Mouse (Mus musculus) CH12.LX (cell line): ENCODE data around the gene Wwp2. TPM values are rescaled to one million over a fixed set of nuclear protein-coding genes. Genes with fewer than 3 reads are reported as not detected.

Experiments used
- DNase-seq: peaks from one replicate; pipeline ENCODE4 v3.0.0-alpha.2; 2013; ENCODE audit errors: extremely low read depth
- H3K27ac ChIP-seq: 2 replicates; pipeline ENCODE4 v1.5.1; 2012; ENCODE audit warnings: low read depth, mild to moderate bottlenecking, control low read depth, moderate library complexity; ENCODE audit not compliant: insufficient read depth
- H3K27me3 ChIP-seq: replicated peaks from 2 replicates; pipeline ENCODE3; 2012; ENCODE audit warnings: inconsistent platforms
- H3K36me3 ChIP-seq, 2 experiments: replicated peaks in 1 of 2; 2 replicates each; pipeline versions ENCODE3 to v1.6.1; 2012; ENCODE audit warnings: inconsistent platforms in 1 of 2, low read length in 1 of 2, mild to moderate bottlenecking in 1 of 2, mixed read lengths in 1 of 2, moderate library complexity in 1 of 2; ENCODE audit not compliant: control insufficient read depth in 1 of 2, insufficient read depth in 1 of 2
- H3K4me1 ChIP-seq, 2 experiments: 2 replicates each; pipeline ENCODE4 v1.6.1; 2012; ENCODE audit warnings: inconsistent platforms in 1 of 2, moderate library complexity in 1 of 2; ENCODE audit not compliant: insufficient read depth in 2 of 2, control insufficient read depth in 1 of 2
- H3K4me2 ChIP-seq: 2 replicates; pipeline ENCODE4 v1.6.1; 2012; ENCODE audit warnings: low read depth, mild to moderate bottlenecking, control low read depth; ENCODE audit not compliant: poor library complexity, insufficient read depth, severe bottlenecking
- H3K4me3 ChIP-seq, 3 experiments: fragments of 150-350 bp in 1 of 3; sonication (generic) in 1 of 3; replicated peaks in 1 of 3; 2 replicates each; pipeline versions ENCODE3 to v1.5.1; 2011 to 2012; ENCODE audit warnings: low read depth in 2 of 3, low read length in 2 of 3, mild to moderate bottlenecking in 2 of 3, moderate library complexity in 2 of 3, control low read depth in 1 of 3, improper control_type of control experiment in 1 of 3, inconsistent platforms in 1 of 3, mixed read lengths in 1 of 3; ENCODE audit not compliant: poor library complexity in 1 of 3
- H3K79me2 ChIP-seq: replicated peaks from 2 replicates; pipeline ENCODE4 v1.6.1; 2012; ENCODE audit warnings: mild to moderate bottlenecking, moderate library complexity; ENCODE audit not compliant: control insufficient read depth, poor library complexity, insufficient read depth, severe bottlenecking; ENCODE audit errors: extremely low read depth
- H3K9ac ChIP-seq: 2 replicates; pipeline ENCODE4 v1.6.1; 2012; ENCODE audit warnings: low read depth, mild to moderate bottlenecking, control low read depth, moderate library complexity; ENCODE audit not compliant: insufficient read depth
- H3K9me3 ChIP-seq: replicated peaks from 2 replicates; pipeline ENCODE3; 2012; ENCODE audit warnings: low read length, inconsistent platforms, mixed read lengths
- BHLHE40 ChIP-seq: IDR thresholded peaks from 2 replicates; pipeline ENCODE4 v1.6.1; 2011; ENCODE audit warnings: mild to moderate bottlenecking, low read depth, low read length, improper control_type of control experiment
- EP300 ChIP-seq: IDR thresholded peaks from 2 replicates; pipeline ENCODE4 v1.6.1; 2011; ENCODE audit warnings: low read length, improper control_type of control experiment
- GABPA ChIP-seq: IDR thresholded peaks from 2 replicates; pipeline ENCODE4 v1.6.1; 2012; ENCODE audit warnings: low read depth, low read length, improper control_type of control experiment, inconsistent platforms; ENCODE audit not compliant: insufficient replicate concordance
- JUN ChIP-seq: IDR thresholded peaks from 2 replicates; pipeline ENCODE4 v1.6.1; 2011; ENCODE audit warnings: low read depth, mild to moderate bottlenecking, low read length, improper control_type of control experiment, moderate library complexity; ENCODE audit not compliant: insufficient read depth
- KAT2A ChIP-seq: IDR thresholded peaks from 2 replicates; pipeline ENCODE4 v1.6.1; 2012; ENCODE audit warnings: low read length, improper control_type of control experiment, inconsistent platforms; ENCODE audit not compliant: insufficient replicate concordance
- MAFK ChIP-seq: IDR thresholded peaks from 2 replicates; pipeline ENCODE4 v1.6.1; 2011; ENCODE audit warnings: low read length, improper control_type of control experiment; ENCODE audit not compliant: insufficient replicate concordance
- MYC ChIP-seq: IDR thresholded peaks from 2 replicates; pipeline ENCODE4 v1.6.1; 2011; ENCODE audit warnings: low read depth, mild to moderate bottlenecking, improper control_type of control experiment, low read length
- NELFE ChIP-seq: IDR thresholded peaks from 2 replicates; pipeline ENCODE4 v1.6.1; 2011; ENCODE audit warnings: low read depth, low read length, improper control_type of control experiment
- POLR2AphosphoS2 ChIP-seq: IDR thresholded peaks from 2 replicates; pipeline ENCODE4 v1.6.1; 2011; ENCODE audit warnings: low read depth, low read length, improper control_type of control experiment
- RAD21 ChIP-seq: IDR thresholded peaks from 2 replicates; pipeline ENCODE4 v1.6.1; 2011; ENCODE audit warnings: low read depth, mild to moderate bottlenecking, low read length, improper control_type of control experiment, moderate library complexity
- RCOR1 ChIP-seq: conservative IDR thresholded peaks from 2 replicates; pipeline ENCODE4 v1.6.1; 2012; ENCODE audit warnings: low read depth, mild to moderate bottlenecking, inconsistent platforms, low read length, improper control_type of control experiment
- SIN3A ChIP-seq: IDR thresholded peaks from 2 replicates; pipeline ENCODE4 v1.6.1; 2012; ENCODE audit warnings: low read length, improper control_type of control experiment, inconsistent platforms
- TCF12 ChIP-seq: IDR thresholded peaks from 2 replicates; pipeline ENCODE4 v1.6.1; 2014; ENCODE audit warnings: low read depth, mild to moderate bottlenecking, inconsistent platforms, low read length, improper control_type of control experiment
- USF1 ChIP-seq: IDR thresholded peaks from 2 replicates; pipeline ENCODE4 v1.6.1; 2014; ENCODE audit warnings: low read depth, mild to moderate bottlenecking, inconsistent platforms, low read length, improper control_type of control experiment
- USF2 ChIP-seq: conservative IDR thresholded peaks from 2 replicates; pipeline ENCODE4 v1.6.1; 2011; ENCODE audit warnings: low read depth, low read length, improper control_type of control experiment
- ZC3H11A ChIP-seq: IDR thresholded peaks from 2 replicates; pipeline ENCODE4 v1.6.1; 2012; ENCODE audit warnings: low read depth, mild to moderate bottlenecking, inconsistent platforms, low read length, improper control_type of control experiment
- ZKSCAN1 ChIP-seq: IDR thresholded peaks from 2 replicates; pipeline ENCODE4 v1.6.1; 2012; ENCODE audit warnings: low read depth, inconsistent platforms, low read length, improper control_type of control experiment, borderline replicate concordance
- ZMIZ1 ChIP-seq: IDR thresholded peaks from 2 replicates; pipeline ENCODE4 v1.6.1; 2012; ENCODE audit warnings: low read depth, mild to moderate bottlenecking, inconsistent platforms, low read length, improper control_type of control experiment
- ZNF384 ChIP-seq: IDR thresholded peaks from 2 replicates; pipeline ENCODE4 v1.6.1; 2012; ENCODE audit warnings: low read depth, low read length, improper control_type of control experiment, inconsistent platforms
- dilution Hi-C: fragments of 300-500 bp; cut with MboI; formaldehyde crosslinking; loops from 2 replicates; pipeline ENCODE4 v1.14.3; 2020; ENCODE audit warnings: low sequenced_read_pairs; ENCODE audit not compliant: extremely low pct_unique_long_range_greater_than_20kb, extremely low pct_ligation_motif_present
- in situ Hi-C: fragments of 300-500 bp; cut with MboI; formaldehyde crosslinking; loops from 3 replicates; pipeline ENCODE4 v1.14.3; 2019; ENCODE audit warnings: low sequenced_read_pairs, low pct_ligation_motif_present, low pct_unique_long_range_greater_than_20kb, mixed read lengths
- polyA plus RNA-seq: library from polyadenylated mRNA; unstranded; fragments of >175 nt; gene quantifications from 2 replicates; pipeline ENCODE4 v1.2.1, GENCODE M21; 2012; ENCODE audit warnings: low read depth; ENCODE audit not compliant: insufficient read length
- total RNA-seq, 2 experiments: library from RNA; depleted of rRNA; stranded (reverse); fragments of 300-350 nt in 1 of 2; fragments of >200 nt in 1 of 2; gene quantifications; 2 replicates each; pipeline ENCODE4 v1.2.3; 2012 to 2014

Wwp2 gene
- total and polyA plus RNA-seq, 3 experiments, result 13.5 to 30.3 (median 20.7) TPM

GRCm38 (mm10) chr8:107572497-107572896, 136.3 kb downstream of the Wwp2 start (continued):
- TF ChIP-seq USF1, result no peak
- no peak for TF ChIP-seq GABPA
- TF ChIP-seq RAD21, result peak; percentile 87
- no peak for TF ChIP-seq TCF12
- no peak for TF ChIP-seq USF2
- peak; percentile 75 for TF ChIP-seq ZC3H11A
- no peak for TF ChIP-seq EP300
- TF ChIP-seq POLR2AphosphoS2, result no peak
- TF ChIP-seq MYC, result 0 out of 2 replicates have a peak, but pooled peaks have one; percentile 19

GRCm38 (mm10) chr8:107574771-107575170, 138.6 kb downstream of the Wwp2 start:
- TF ChIP-seq USF1 (no peak), ZMIZ1 (no peak), SIN3A (no peak), KAT2A (no peak), JUN (no peak), TCF12 (no peak), RCOR1 (no peak), BHLHE40 (no peak), MAFK (no peak), ZNF384 (no peak), USF2 (no peak), NELFE (no peak), ZKSCAN1 (no peak), GABPA (no peak)
- Histone ChIP-seq H3K27me3 (no peaks in the 10 kb centered on the region), H3K4me1 (peaks cover 0 to 3% of the 10 kb centered on the region in 2 experiments; a peak in 1 of 4 replicates), H3K27ac (no peak overlapping the region), H3K4me2 (no peak overlapping the region), H3K4me3 (no peak overlapping the region), H3K9ac (no peak overlapping the region), H3K36me3 (peaks cover 6 to 30% of the 10 kb centered on the region in 2 experiments), H3K9me3 (no peaks in the 10 kb centered on the region), H3K79me2 (no peaks in the 10 kb centered on the region)
- DNase-seq, result peak; percentile 61
- in situ Hi-C loops (loop anchor here (5.0 to 25.0 kb wide), 3 partner anchors 112 to 462 kb away; no protein-coding TSS in a partner anchor), dilution Hi-C loops (no loop called here)
